Mouse (Mus musculus) limb, embryonic 15.5 days (tissue): Measurements from ENCODE around the gene Zfp985. TPM values are rescaled to one million over a fixed set of nuclear protein-coding genes. Genes with fewer than 3 reads are reported as not detected.
"Not testable (repeated sequence)": the region's sequence is repeated elsewhere in the genome, so short reads cannot be mapped to it uniquely, and the experiment has no call there.

Experiments
- ATAC-seq: fragments of 200-750 bp; cut with Nextera tagmentation; 2 replicates; pipeline ENCODE4 v1.8.0; 2017; ENCODE audit warnings: low read depth, moderate TSS enrichment; ENCODE audit not compliant: insufficient number of reproducible peaks, low FRiP score, low TSS enrichment
- H3K27ac ChIP-seq: fragments of 300-500 bp; sonication (generic); 2 replicates; pipeline ENCODE4 v1.5.1; 2015; ENCODE audit warnings: moderate library complexity, mild to moderate bottlenecking, inconsistent platforms
- H3K27me3 ChIP-seq: fragments of 300-500 bp; sonication (generic); 2 replicates; pipeline ENCODE4 v1.6.1; 2015; ENCODE audit warnings: inconsistent platforms
- H3K36me3 ChIP-seq: fragments of 300-500 bp; sonication (generic); 2 replicates; pipeline ENCODE4 v1.6.1; 2015; ENCODE audit warnings: inconsistent platforms
- H3K4me1 ChIP-seq: fragments of 300-500 bp; sonication (generic); 2 replicates; pipeline ENCODE4 v1.6.1; 2015; ENCODE audit warnings: inconsistent platforms
- H3K4me2 ChIP-seq: fragments of 300-500 bp; sonication (generic); 2 replicates; pipeline ENCODE4 v1.6.1; 2015; ENCODE audit warnings: mild to moderate bottlenecking, inconsistent platforms
- H3K4me3 ChIP-seq: fragments of 300-500 bp; sonication (generic); 2 replicates; pipeline ENCODE4 v1.5.1; 2015; ENCODE audit warnings: mild to moderate bottlenecking, inconsistent platforms
- H3K9ac ChIP-seq: fragments of 300-500 bp; sonication (generic); 2 replicates; pipeline ENCODE4 v1.6.1; 2015; ENCODE audit warnings: inconsistent platforms
- H3K9me3 ChIP-seq: fragments of 300-500 bp; sonication (generic); 2 replicates; pipeline ENCODE4 v1.6.1; 2016; ENCODE audit warnings: inconsistent platforms
- WGBS: fragments of 180-500 bp; shearing (Covaris S2); methylation state at CpG from one replicate; pipeline ENCODE4 v1.1.7; 2015; 5-methylcytosine and 5-hydroxymethylcytosine counted together
- polyA plus RNA-seq: library from polyadenylated mRNA; unstranded; fragments of >200 nt; fragmentation: Nextera tagmentation; extraction: Ambion mirVana; gene quantifications from 2 replicates; pipeline ENCODE4 v1.2.1, GENCODE M21; 2015

Gene Zfp985
- polyA plus RNA-seq, 1 experiment from 2014 or later, result not detected

GRCm38 (mm10) chr4:147559096-147559495 is 6.0 kb downstream of the Zfp985 start:
- not testable (repeated sequence) for H3K4me1 ChIP-seq, H3K27me3 ChIP-seq, H3K4me2 ChIP-seq, H3K27ac ChIP-seq, ATAC-seq, H3K9ac ChIP-seq, H3K4me3 ChIP-seq, H3K9me3 ChIP-seq, H3K36me3 ChIP-seq
- 57% methylated on average over 1 of the region's 1 CpGs for WGBS

- H3K9ac ChIP-seq, result no peak overlapping the region
- H3K9me3 ChIP-seq, result 0 out of 2 replicates have a peak, but pooled peaks cover 4% of the 10 kb centered on the region
- H3K36me3 ChIP-seq, result no peaks in the 10 kb centered on the region
- WGBS, result 70% methylated on average over 6 of the region's 6 CpGs
- no peak overlapping the region for H3K4me2 ChIP-seq
- H3K27me3 ChIP-seq, result no peaks in the 10 kb centered on the region
- no peak overlapping the region for H3K4me3 ChIP-seq
- ATAC-seq, result 0 out of 2 replicates have a peak, but pooled peaks have one; percentile 48
- no peak overlapping the region for H3K27ac ChIP-seq
- no peaks in the 10 kb centered on the region for H3K4me1 ChIP-seq
These were observed 12.5 kb downstream of the Zfp985 start for GRCm38 (mm10) chr4:147565426-147566220.

GRCm38 (mm10) chr4:147571156-147571555 is 18.1 kb downstream of the Zfp985 start:
- H3K9me3 ChIP-seq, H3K4me1 ChIP-seq, H3K27ac ChIP-seq, H3K27me3 ChIP-seq, H3K4me2 ChIP-seq, ATAC-seq, H3K9ac ChIP-seq, H3K4me3 ChIP-seq, H3K36me3 ChIP-seq: not testable (repeated sequence)
- WGBS, result 81% methylated on average over 8 of the region's 8 CpGs

GRCm38 (mm10) chr4:147579371-147579770 is 26.3 kb downstream of the Zfp985 start:
- H3K9ac ChIP-seq, H3K27me3 ChIP-seq, ATAC-seq: not testable (repeated sequence)

GRCm38 (mm10) chr4:147586511-147587473 is 33.7 kb downstream of the Zfp985 start:
- 58% methylated on average over 1 of the region's 1 CpGs for WGBS
- no peaks in the 10 kb centered on the region for H3K4me1 ChIP-seq
- 0 out of 2 replicates have a peak, but pooled peaks have one; percentile 40 for ATAC-seq

More at GRCm38 (mm10) chr4:147579371-147579770, 26.3 kb downstream of the Zfp985 start:
- WGBS, result 89% methylated on average over 4 of the region's 4 CpGs
- H3K36me3 ChIP-seq, H3K4me3 ChIP-seq, H3K4me2 ChIP-seq, H3K27ac ChIP-seq, H3K4me1 ChIP-seq, H3K9me3 ChIP-seq: not testable (repeated sequence)

GRCm38 (mm10) chr4:147594630-147595029 is 41.6 kb downstream of the Zfp985 start:
- H3K27ac ChIP-seq, ATAC-seq, H3K4me2 ChIP-seq, H3K4me3 ChIP-seq, H3K36me3 ChIP-seq, H3K27me3 ChIP-seq, H3K9ac ChIP-seq, H3K4me1 ChIP-seq: not testable (repeated sequence)
- 78% methylated on average over 3 of the region's 3 CpGs for WGBS
- H3K9me3 ChIP-seq, result peaks cover 17% of the 10 kb centered on the region; the same call in 1 of the 2 replicates

More at GRCm38 (mm10) chr4:147586511-147587473, 33.7 kb downstream of the Zfp985 start:
- Histone ChIP-seq H3K36me3 (no peaks in the 10 kb centered on the region), H3K9ac (no peak overlapping the region), H3K9me3 (peaks cover 21% of the 10 kb centered on the region; the same call in 1 of the 2 replicates), H3K27ac (no peak overlapping the region), H3K27me3 (no peaks in the 10 kb centered on the region), H3K4me3 (no peak overlapping the region), H3K4me2 (no peak overlapping the region)

GRCm38 (mm10) chr4:147597685-147598084 is 44.6 kb downstream of the Zfp985 start:
- Histone ChIP-seq H3K27ac (no peak overlapping the region), H3K9me3 (peaks cover 17% of the 10 kb centered on the region; the same call in 1 of the 2 replicates), H3K4me1 (no peaks in the 10 kb centered on the region), H3K27me3 (no peaks in the 10 kb centered on the region), H3K4me3 (no peak overlapping the region), H3K4me2 (no peak overlapping the region), H3K9ac (no peak overlapping the region), H3K36me3 (no peaks in the 10 kb centered on the region)
- ATAC-seq, result no peak
- WGBS, result 59% methylated on average over 1 of the region's 1 CpGs

GRCm38 (mm10) chr4:147598831-147599230 is 45.8 kb downstream of the Zfp985 start:
- ATAC-seq, result no peak
- WGBS, result 57% methylated on average over 2 of the region's 2 CpGs
- no peak overlapping the region for H3K4me3 ChIP-seq

GRCm38 (mm10) chr4:147601881-147602280 is 48.8 kb downstream of the Zfp985 start:
- no peak overlapping the region for H3K27ac ChIP-seq
- H3K27me3 ChIP-seq, result no peaks in the 10 kb centered on the region
- no peaks in the 10 kb centered on the region for H3K36me3 ChIP-seq
- H3K9ac ChIP-seq, result no peak overlapping the region
- no peak overlapping the region for H3K4me2 ChIP-seq
- ATAC-seq, result no peak
- 49% methylated on average over 1 of the region's 1 CpGs for WGBS
- no peak overlapping the region for H3K4me3 ChIP-seq
- peaks cover 6% of the 10 kb centered on the region; the same call in 1 of the 2 replicates for H3K9me3 ChIP-seq
- no peaks in the 10 kb centered on the region for H3K4me1 ChIP-seq

More at GRCm38 (mm10) chr4:147598831-147599230, 45.8 kb downstream of the Zfp985 start:
- H3K4me1 ChIP-seq, result no peaks in the 10 kb centered on the region
- no peaks in the 10 kb centered on the region for H3K36me3 ChIP-seq
- no peak overlapping the region for H3K27ac ChIP-seq
- H3K4me2 ChIP-seq, result no peak overlapping the region
- H3K9me3 ChIP-seq, result peaks cover 17% of the 10 kb centered on the region; the same call in 1 of the 2 replicates
- no peaks in the 10 kb centered on the region for H3K27me3 ChIP-seq
- no peak overlapping the region for H3K9ac ChIP-seq

GRCm38 (mm10) chr4:147603806-147604205 is 50.7 kb downstream of the Zfp985 start:
- H3K4me2 ChIP-seq, result no peak overlapping the region
- no peak overlapping the region for H3K9ac ChIP-seq
- WGBS, result 77% methylated on average over 4 of the region's 4 CpGs
- no peak overlapping the region for H3K4me3 ChIP-seq
- no peak overlapping the region for H3K27ac ChIP-seq
- H3K27me3 ChIP-seq, result no peaks in the 10 kb centered on the region
- no peak for ATAC-seq
- H3K36me3 ChIP-seq, result no peaks in the 10 kb centered on the region
- no peaks in the 10 kb centered on the region for H3K4me1 ChIP-seq
- peaks cover 6% of the 10 kb centered on the region; the same call in 1 of the 2 replicates for H3K9me3 ChIP-seq

- Histone ChIP-seq H3K4me3 (no peak overlapping the region), H3K27ac (no peak overlapping the region), H3K27me3 (no peaks in the 10 kb centered on the region), H3K4me1 (no peaks in the 10 kb centered on the region), H3K9me3 (peaks cover 6% of the 10 kb centered on the region; the same call in 1 of the 2 replicates), H3K36me3 (no peaks in the 10 kb centered on the region), H3K9ac (no peak overlapping the region), H3K4me2 (no peak overlapping the region)
- ATAC-seq, result no peak
- WGBS, result 77% methylated on average over 4 of the region's 4 CpGs
These were observed 52.4 kb downstream of the Zfp985 start for GRCm38 (mm10) chr4:147605521-147605920.
